Mouse (Mus musculus): Measurements from ENCODE around the gene Gm20481. TPM values are rescaled to one million over a fixed set of nuclear protein-coding genes. Genes with fewer than 3 reads are reported as not detected.

Gm20481 gene
- polyA plus RNA-seq, 1 experiment, result not detected

GRCm38 (mm10) chr17:35021163-35021808 lies 51.6 kb downstream of the Gm20481 start:
- Histone ChIP-seq H3K4me3 (ENCODE audit: low read depth, low read length) (peak overlapping the region; percentile 18; the same call in 1 of the 2 replicates), H3K9ac (ENCODE audit: low read depth, poor library complexity, severe bottlenecking) (no peak overlapping the region), H3K36me3 (ENCODE audit: control insufficient read depth, insufficient read depth, low read length, poor library complexity, severe bottlenecking) (no peaks in the 10 kb centered on the region), H3K9me3 (replicated peaks; ENCODE audit: control insufficient read depth, insufficient read depth, low read length, poor library complexity, severe bottlenecking) (no peaks in the 10 kb centered on the region), H3K4me1 (ENCODE audit: control insufficient read depth, insufficient read depth, low read length) (peaks cover 5% of the 10 kb centered on the region), H3K27me3 (ENCODE audit: control insufficient read depth, insufficient read depth, low read length, poor library complexity, severe bottlenecking) (no peaks in the 10 kb centered on the region), H3K27ac (ENCODE audit: insufficient read depth, low read length) (no peak overlapping the region)
- TF ChIP-seq EP300 (IDR thresholded peaks at IDR 0.05; ENCODE audit: insufficient read depth, low read depth, low read length), result peak; percentile 17; the same call in 1 of the 2 replicates
- TF ChIP-seq CTCF (IDR thresholded peaks at IDR 0.05; ENCODE audit: low read depth, low read length), result peak; percentile 99
- no peak for TF ChIP-seq POLR2A (IDR thresholded peaks at IDR 0.05; ENCODE audit: insufficient read depth, low read length)

Other genes with a start within 250 kb of the Gm20481 start
- gene C4b, start 226.0 kb upstream of the Gm20481 start, polyA plus RNA-seq (2011; ENCODE audit: insufficient read depth, insufficient read length, low read depth, missing spikeins), result 0.12 and 0.23 TPM in 2 replicates
- not detected in 2 replicates for gene Cyp21a1, start 165.4 kb upstream of the Gm20481 start, polyA plus RNA-seq (2011; ENCODE audit: insufficient read depth, insufficient read length, low read depth, missing spikeins)
- gene Stk19, start 133.0 kb upstream of the Gm20481 start, polyA plus RNA-seq (2011; ENCODE audit: insufficient read depth, insufficient read length, low read depth, missing spikeins), result 18.7 and 25.8 TPM in 2 replicates
- 22.6 and 24.5 TPM in 2 replicates for gene Dxo, start 132.9 kb upstream of the Gm20481 start, polyA plus RNA-seq (2011; ENCODE audit: insufficient read depth, insufficient read length, low read depth, missing spikeins)
- gene Skiv2l, start 119.7 kb upstream of the Gm20481 start, polyA plus RNA-seq (2011; ENCODE audit: insufficient read depth, insufficient read length, low read depth, missing spikeins), result 12.7 and 13.1 TPM in 2 replicates
- 53.0 and 63.6 TPM in 2 replicates for gene Nelfe, start 119.5 kb upstream of the Gm20481 start, polyA plus RNA-seq (2011; ENCODE audit: insufficient read depth, insufficient read length, low read depth, missing spikeins)
- gene Cfb, start 107.4 kb upstream of the Gm20481 start, polyA plus RNA-seq (2011; ENCODE audit: insufficient read depth, insufficient read length, low read depth, missing spikeins), result not detected in 2 replicates
- 22.8 and 24.7 TPM in 2 replicates for gene Zbtb12, start 90.4 kb upstream of the Gm20481 start, polyA plus RNA-seq (2011; ENCODE audit: insufficient read depth, insufficient read length, low read depth, missing spikeins)
- gene Gm20547, start 87.9 kb upstream of the Gm20481 start, polyA plus RNA-seq (2011; ENCODE audit: insufficient read depth, insufficient read length, low read depth, missing spikeins), result 0.41 TPM in 1 of 2 replicates, not detected in the other
- 9.9 and 10.8 TPM in 2 replicates for gene C2, start 71.6 kb upstream of the Gm20481 start, polyA plus RNA-seq (2011; ENCODE audit: insufficient read depth, insufficient read length, low read depth, missing spikeins)
- gene Ehmt2, start 71.4 kb upstream of the Gm20481 start, polyA plus RNA-seq (2011; ENCODE audit: insufficient read depth, insufficient read length, low read depth, missing spikeins), result 60.9 and 75.4 TPM in 2 replicates
- gene Slc44a4, start 55.4 kb upstream of the Gm20481 start, polyA plus RNA-seq (2011; ENCODE audit: insufficient read depth, insufficient read length, low read depth, missing spikeins), result 5.3 and 5.8 TPM in 2 replicates
- 13.6 and 15.1 TPM in 2 replicates for gene Neu1, start 38.7 kb upstream of the Gm20481 start, polyA plus RNA-seq (2011; ENCODE audit: insufficient read depth, insufficient read length, low read depth, missing spikeins)
- gene Hspa1b, start 10.7 kb upstream of the Gm20481 start, polyA plus RNA-seq (2011; ENCODE audit: insufficient read depth, insufficient read length, low read depth, missing spikeins), result 2.6 and 3.0 TPM in 2 replicates
- gene Hspa1a, start 2.2 kb downstream of the Gm20481 start, polyA plus RNA-seq (2011; ENCODE audit: insufficient read depth, insufficient read length, low read depth, missing spikeins), result 1.9 and 2.5 TPM in 2 replicates
- 0.25 TPM in 1 of 2 replicates, not detected in the other for gene Hspa1l, start 2.8 kb downstream of the Gm20481 start, polyA plus RNA-seq (2011; ENCODE audit: insufficient read depth, insufficient read length, low read depth, missing spikeins)
- gene Lsm2, start 11.9 kb downstream of the Gm20481 start, polyA plus RNA-seq (2011; ENCODE audit: insufficient read depth, insufficient read length, low read depth, missing spikeins), result 163 and 166 TPM in 2 replicates
- gene Vars, start 31.1 kb downstream of the Gm20481 start, polyA plus RNA-seq (2011; ENCODE audit: insufficient read depth, insufficient read length, low read depth, missing spikeins), result 108 and 123 TPM in 2 replicates
- gene Vwa7, start 46.7 kb downstream of the Gm20481 start, polyA plus RNA-seq (2011; ENCODE audit: insufficient read depth, insufficient read length, low read depth, missing spikeins), result 0.30 and 0.33 TPM in 2 replicates
- 1.7 and 3.9 TPM in 2 replicates for gene Sapcd1, start 58.1 kb downstream of the Gm20481 start, polyA plus RNA-seq (2011; ENCODE audit: insufficient read depth, insufficient read length, low read depth, missing spikeins)
- gene Msh5, start 76.8 kb downstream of the Gm20481 start, polyA plus RNA-seq (2011; ENCODE audit: insufficient read depth, insufficient read length, low read depth, missing spikeins), result 6.7 and 7.4 TPM in 2 replicates
- gene Clic1, start 80.1 kb downstream of the Gm20481 start, polyA plus RNA-seq (2011; ENCODE audit: insufficient read depth, insufficient read length, low read depth, missing spikeins), result 173 and 182 TPM in 2 replicates
- gene Ddah2, start 89.1 kb downstream of the Gm20481 start, polyA plus RNA-seq (2011; ENCODE audit: insufficient read depth, insufficient read length, low read depth, missing spikeins), result 92.5 and 101 TPM in 2 replicates
- 3.7 and 4.0 TPM in 2 replicates for gene Ly6g6c, start 95.5 kb downstream of the Gm20481 start, polyA plus RNA-seq (2011; ENCODE audit: insufficient read depth, insufficient read length, low read depth, missing spikeins)
- 2.8 and 3.3 TPM in 2 replicates for gene Mpig6b, start 96.3 kb downstream of the Gm20481 start, polyA plus RNA-seq (2011; ENCODE audit: insufficient read depth, insufficient read length, low read depth, missing spikeins)
- 27.5 and 31.2 TPM in 2 replicates for gene Ly6g6e, start 107.0 kb downstream of the Gm20481 start, polyA plus RNA-seq (2011; ENCODE audit: insufficient read depth, insufficient read length, low read depth, missing spikeins)
- gene Ly6g6d, start 108.2 kb downstream of the Gm20481 start, polyA plus RNA-seq (2011; ENCODE audit: insufficient read depth, insufficient read length, low read depth, missing spikeins), result 1.3 and 1.9 TPM in 2 replicates
- not detected in 2 replicates for gene Ly6g6f, start 115.7 kb downstream of the Gm20481 start, polyA plus RNA-seq (2011; ENCODE audit: insufficient read depth, insufficient read length, low read depth, missing spikeins)
- gene Abhd16a, start 119.4 kb downstream of the Gm20481 start, polyA plus RNA-seq (2011; ENCODE audit: insufficient read depth, insufficient read length, low read depth, missing spikeins), result 12.7 and 15.6 TPM in 2 replicates
- not detected in 2 replicates for gene Ly6g5c, start 138.4 kb downstream of the Gm20481 start, polyA plus RNA-seq (2011; ENCODE audit: insufficient read depth, insufficient read length, low read depth, missing spikeins)
- gene Ly6g5b, start 145.5 kb downstream of the Gm20481 start, polyA plus RNA-seq (2011; ENCODE audit: insufficient read depth, insufficient read length, low read depth, missing spikeins), result not detected in 2 replicates
- 18.9 and 19.1 TPM in 2 replicates for gene Gpank1, start 151.5 kb downstream of the Gm20481 start, polyA plus RNA-seq (2011; ENCODE audit: insufficient read depth, insufficient read length, low read depth, missing spikeins)
- gene Csnk2b, start 152.1 kb downstream of the Gm20481 start, polyA plus RNA-seq (2011; ENCODE audit: insufficient read depth, insufficient read length, low read depth, missing spikeins), result 146 and 173 TPM in 2 replicates
- gene D17H6S53E, start 156.5 kb downstream of the Gm20481 start, polyA plus RNA-seq (2011; ENCODE audit: insufficient read depth, insufficient read length, low read depth, missing spikeins), result 4.3 and 8.1 TPM in 2 replicates
- not detected in 2 replicates for gene Apom, start 162.1 kb downstream of the Gm20481 start, polyA plus RNA-seq (2011; ENCODE audit: insufficient read depth, insufficient read length, low read depth, missing spikeins)
- gene Bag6, start 165.3 kb downstream of the Gm20481 start, polyA plus RNA-seq (2011; ENCODE audit: insufficient read depth, insufficient read length, low read depth, missing spikeins), result 231 and 262 TPM in 2 replicates
- gene Prrc2a, start 195.0 kb downstream of the Gm20481 start, polyA plus RNA-seq (2011; ENCODE audit: insufficient read depth, insufficient read length, low read depth, missing spikeins), result 236 and 256 TPM in 2 replicates
- 2.1 TPM in 1 of 2 replicates, not detected in the other for gene Aif1, start 206.2 kb downstream of the Gm20481 start, polyA plus RNA-seq (2011; ENCODE audit: insufficient read depth, insufficient read length, low read depth, missing spikeins)
- 2.3 and 2.5 TPM in 2 replicates for gene Lst1, start 218.5 kb downstream of the Gm20481 start, polyA plus RNA-seq (2011; ENCODE audit: insufficient read depth, insufficient read length, low read depth, missing spikeins)
- 10.7 and 14.2 TPM in 2 replicates for gene Ltb, start 224.5 kb downstream of the Gm20481 start, polyA plus RNA-seq (2011; ENCODE audit: insufficient read depth, insufficient read length, low read depth, missing spikeins)
- not detected in 2 replicates for gene Tnf, start 232.1 kb downstream of the Gm20481 start, polyA plus RNA-seq (2011; ENCODE audit: insufficient read depth, insufficient read length, low read depth, missing spikeins)
- gene Lta, start 235.4 kb downstream of the Gm20481 start, polyA plus RNA-seq (2011; ENCODE audit: insufficient read depth, insufficient read length, low read depth, missing spikeins), result 0.64 TPM in 1 of 2 replicates, not detected in the other

Data from ES-Bruce4 (cell line).